Mouse (Mus musculus) lung, embryonic 16.5 days (tissue): ENCODE results near the gene Ajm1. TPM values are rescaled to one million over a fixed set of nuclear protein-coding genes. Genes with fewer than 3 reads are reported as not detected.

Experiments
- ATAC-seq: fragments of 200-750 bp; cut with Nextera tagmentation; 2 replicates; pipeline ENCODE4 v1.8.0; 2017; ENCODE audit warnings: low read depth, mild to moderate bottlenecking, moderate library complexity
- H3K27ac ChIP-seq: fragments of 300-500 bp; sonication (generic); 2 replicates; pipeline ENCODE4 v1.5.1; 2014; ENCODE audit warnings: mild to moderate bottlenecking, control low read depth, low read length
- H3K27me3 ChIP-seq: fragments of 300-500 bp; sonication (generic); 2 replicates; pipeline ENCODE4 v1.6.1; 2014; ENCODE audit warnings: low read depth, low read length, mixed read lengths; ENCODE audit not compliant: control insufficient read depth, insufficient read depth
- H3K36me3 ChIP-seq: fragments of 300-500 bp; sonication (generic); 2 replicates; pipeline ENCODE4 v1.6.1; 2014; ENCODE audit warnings: low read length; ENCODE audit not compliant: control insufficient read depth, insufficient read depth
- H3K4me1 ChIP-seq: fragments of 300-500 bp; sonication (generic); replicated peaks from 2 replicates; pipeline ENCODE4 v1.6.1; 2014; ENCODE audit warnings: low read length, mixed read lengths; ENCODE audit not compliant: control insufficient read depth, insufficient read depth
- H3K4me2 ChIP-seq: fragments of 300-500 bp; sonication (generic); 2 replicates; pipeline ENCODE4 v1.6.1; 2014; ENCODE audit warnings: low read depth, low read length, control low read depth
- H3K4me3 ChIP-seq: fragments of 300-500 bp; sonication (generic); 2 replicates; pipeline ENCODE4 v1.5.1; 2014; ENCODE audit warnings: mild to moderate bottlenecking, low read length, control low read depth
- H3K9ac ChIP-seq: fragments of 300-500 bp; sonication (generic); 2 replicates; pipeline ENCODE4 v1.6.1; 2014; ENCODE audit warnings: low read length, control low read depth
- H3K9me3 ChIP-seq: fragments of 300-500 bp; sonication (generic); 2 replicates; pipeline ENCODE4 v1.6.1; 2016; ENCODE audit warnings: low read length; ENCODE audit not compliant: control insufficient read depth
- WGBS: fragments of 180-500 bp; shearing (Covaris S2); extraction: QIAGEN DNeasy Blood & Tissue Kit; methylation state at CpG from one replicate; pipeline ENCODE4 v1.1.7; 2014; 5-methylcytosine and 5-hydroxymethylcytosine counted together
- polyA plus RNA-seq: library from polyadenylated mRNA; unstranded; fragments of >200 nt; fragmentation: Nextera tagmentation; extraction: Ambion mirVana; gene quantifications from 2 replicates; pipeline ENCODE4 v1.2.1, GENCODE M21; 2015

Gene Ajm1
- polyA plus RNA-seq, 1 experiment from 2014 or later: 0.21 TPM

DNA sequence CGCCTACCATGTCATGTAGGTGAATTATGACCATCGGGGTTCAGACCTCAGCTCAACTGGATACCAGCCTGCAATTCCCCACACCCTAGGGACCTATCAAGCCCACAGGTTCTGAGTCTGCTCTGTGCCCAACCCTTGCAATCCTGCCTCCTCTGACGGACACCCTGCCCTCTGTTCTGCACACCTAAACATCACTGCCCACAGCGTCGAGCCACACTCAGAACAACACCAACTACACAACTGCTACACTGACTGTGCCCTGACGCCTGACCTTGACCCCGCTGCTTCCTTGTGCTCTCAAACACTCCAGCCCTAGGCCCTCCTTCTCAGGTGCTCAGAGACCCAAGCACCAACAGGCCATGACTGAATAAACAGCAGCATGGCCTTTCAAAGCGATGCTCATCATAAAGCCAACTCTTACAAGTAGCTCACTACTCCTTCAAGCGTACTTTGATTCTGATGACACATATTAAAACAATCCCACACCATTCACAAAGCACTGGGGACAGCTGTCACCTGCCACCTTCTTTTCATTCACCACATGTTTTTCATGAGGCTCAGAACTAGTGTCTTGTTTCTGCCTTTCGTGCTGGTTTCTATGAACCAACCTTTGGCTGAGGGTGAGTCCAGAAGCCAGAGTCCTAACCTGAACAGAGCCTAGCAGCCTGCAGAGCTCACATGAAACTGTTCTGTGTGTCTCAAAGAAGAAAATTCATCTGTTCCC, 39.8 kb downstream of the Ajm1 start:
- peaks cover 8% of the 10 kb centered on the region; the same call in 1 of the 2 replicates for H3K4me1 ChIP-seq
- no peaks in the 10 kb centered on the region for H3K9me3 ChIP-seq
- no peak for ATAC-seq
- H3K4me3 ChIP-seq: no peak overlapping the region
- no peak overlapping the region for H3K27ac ChIP-seq
- no peak overlapping the region for H3K9ac ChIP-seq
- WGBS: 58% methylated on average over 10 of the region's 10 CpGs
- no peaks in the 10 kb centered on the region; the same call in 1 of the 2 replicates for H3K36me3 ChIP-seq
- no peaks in the 10 kb centered on the region for H3K27me3 ChIP-seq
- no peak overlapping the region for H3K4me2 ChIP-seq

DNA sequence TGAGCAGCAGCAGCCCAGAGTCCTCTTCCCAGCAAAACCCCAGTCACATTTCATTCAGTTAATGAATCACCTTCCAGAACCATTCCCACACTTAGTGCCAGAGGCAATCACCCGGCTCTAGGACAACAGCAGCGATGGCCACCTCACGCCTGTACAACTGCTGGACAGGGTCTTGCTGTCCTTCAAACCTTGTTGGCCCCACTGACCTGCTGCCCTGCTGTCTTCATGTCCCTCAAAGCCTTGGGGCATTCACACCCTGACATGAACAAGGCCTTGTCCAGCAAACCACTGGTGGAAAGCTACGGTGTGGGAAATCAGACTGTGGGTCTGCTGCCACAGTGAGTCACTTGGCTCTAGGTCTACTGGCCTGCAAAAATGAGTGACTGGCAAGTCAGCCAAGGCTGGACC, 41.0 kb downstream of the Ajm1 start:
- no peaks in the 10 kb centered on the region for H3K27me3 ChIP-seq
- no peak overlapping the region for H3K9ac ChIP-seq
- H3K4me1 ChIP-seq: peaks cover 2% of the 10 kb centered on the region; the same call in 1 of the 2 replicates
- no peak for ATAC-seq
- H3K27ac ChIP-seq: no peak overlapping the region
- H3K36me3 ChIP-seq: peaks cover 9% of the 10 kb centered on the region
- no peak overlapping the region for H3K4me2 ChIP-seq
- H3K9me3 ChIP-seq: no peaks in the 10 kb centered on the region
- H3K4me3 ChIP-seq: no peak overlapping the region
- 92% methylated on average over 4 of the region's 4 CpGs for WGBS

DNA sequence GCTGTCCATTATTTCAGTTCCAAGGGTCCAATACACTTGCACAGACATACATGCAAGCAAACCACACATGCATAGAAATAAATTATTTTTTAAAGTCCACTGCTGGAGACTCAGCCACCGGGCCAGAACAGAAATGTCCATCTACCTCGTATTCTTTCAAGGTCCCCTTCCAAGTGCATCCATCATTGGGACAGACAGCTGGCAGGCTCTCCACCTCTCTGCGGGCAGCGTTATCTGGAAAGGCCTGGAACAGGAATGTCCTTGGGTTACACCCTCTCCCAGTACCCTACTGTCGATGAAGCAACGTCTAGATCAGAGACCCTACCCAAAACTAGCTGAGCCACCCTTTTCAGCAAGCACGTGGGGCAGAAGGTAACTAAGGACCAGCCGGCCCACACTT, 45.0 kb downstream of the Ajm1 start:
- H3K4me2 ChIP-seq: no peak overlapping the region
- 70% methylated on average over 8 of the region's 8 CpGs for WGBS
- no peak overlapping the region for H3K27ac ChIP-seq
- no peaks in the 10 kb centered on the region for H3K9me3 ChIP-seq
- no peaks in the 10 kb centered on the region for H3K4me1 ChIP-seq
- H3K27me3 ChIP-seq: no peaks in the 10 kb centered on the region
- ATAC-seq: no peak
- no peak overlapping the region for H3K4me3 ChIP-seq
- H3K36me3 ChIP-seq: peaks cover 18% of the 10 kb centered on the region
- H3K9ac ChIP-seq: no peak overlapping the region

DNA sequence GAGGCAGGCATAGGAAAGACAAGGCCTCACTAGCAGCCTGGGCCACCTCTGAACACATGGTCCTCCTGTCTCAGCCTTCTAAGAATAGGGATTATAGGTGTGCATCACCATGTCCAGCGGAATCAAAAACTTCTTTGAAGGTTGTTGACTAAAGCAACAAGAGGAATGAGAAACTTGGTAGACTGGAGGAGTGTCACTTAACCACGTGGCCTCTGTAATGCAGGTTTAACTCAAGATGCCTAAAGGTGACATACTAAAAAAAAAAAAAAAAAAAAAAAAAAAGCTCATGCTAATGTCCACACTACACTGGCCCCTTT, 46.7 kb downstream of the Ajm1 start:
- no peak for ATAC-seq
- Histone ChIP-seq H3K9ac (no peak overlapping the region), H3K4me3 (no peak overlapping the region), H3K27me3 (no peaks in the 10 kb centered on the region), H3K4me1 (no peaks in the 10 kb centered on the region), H3K9me3 (no peaks in the 10 kb centered on the region), H3K4me2 (no peak overlapping the region), H3K36me3 (peaks cover 25% of the 10 kb centered on the region), H3K27ac (no peak overlapping the region)
- 88% methylated on average over 2 of the region's 2 CpGs for WGBS

DNA sequence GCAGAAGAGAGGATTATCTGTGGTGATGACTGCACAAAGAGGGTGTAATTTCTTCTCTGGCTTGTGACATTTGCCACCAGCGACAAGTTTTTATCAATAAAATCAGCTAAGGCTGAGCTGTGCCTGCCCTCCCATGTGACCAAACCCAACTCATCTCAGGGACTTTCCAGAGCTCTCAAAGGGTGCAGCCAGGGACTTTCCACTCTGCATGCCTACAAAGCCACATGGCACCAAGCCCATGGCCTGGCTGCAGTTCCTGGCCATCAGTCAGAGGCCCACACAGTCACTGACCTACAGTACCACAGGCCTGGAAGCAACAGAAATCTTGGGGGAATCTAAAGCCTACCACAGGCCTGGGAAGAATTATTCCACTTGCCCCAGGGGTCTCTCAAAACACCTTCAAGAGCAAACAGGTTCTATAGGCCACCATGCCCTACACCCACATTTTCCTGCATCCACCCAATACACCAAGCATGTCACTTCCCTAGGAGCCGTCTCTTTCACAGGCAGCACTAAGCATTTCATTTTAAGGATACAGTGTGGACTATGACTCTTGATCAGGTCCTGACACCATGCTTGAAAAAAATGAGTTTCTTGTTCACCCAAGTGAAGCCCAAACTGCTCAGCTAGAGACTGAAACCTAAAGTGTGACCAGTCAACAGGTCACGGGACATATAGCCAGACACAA, 47.2 kb downstream of the Ajm1 start:
- no peak for ATAC-seq
- no peaks in the 10 kb centered on the region for H3K27me3 ChIP-seq
- peaks cover 30% of the 10 kb centered on the region for H3K36me3 ChIP-seq
- no peaks in the 10 kb centered on the region for H3K9me3 ChIP-seq
- no peak overlapping the region for H3K27ac ChIP-seq
- 81% methylated on average over 3 of the region's 3 CpGs for WGBS
- H3K4me2 ChIP-seq: no peak overlapping the region
- H3K9ac ChIP-seq: no peak overlapping the region
- no peaks in the 10 kb centered on the region for H3K4me1 ChIP-seq
- no peak overlapping the region for H3K4me3 ChIP-seq

DNA sequence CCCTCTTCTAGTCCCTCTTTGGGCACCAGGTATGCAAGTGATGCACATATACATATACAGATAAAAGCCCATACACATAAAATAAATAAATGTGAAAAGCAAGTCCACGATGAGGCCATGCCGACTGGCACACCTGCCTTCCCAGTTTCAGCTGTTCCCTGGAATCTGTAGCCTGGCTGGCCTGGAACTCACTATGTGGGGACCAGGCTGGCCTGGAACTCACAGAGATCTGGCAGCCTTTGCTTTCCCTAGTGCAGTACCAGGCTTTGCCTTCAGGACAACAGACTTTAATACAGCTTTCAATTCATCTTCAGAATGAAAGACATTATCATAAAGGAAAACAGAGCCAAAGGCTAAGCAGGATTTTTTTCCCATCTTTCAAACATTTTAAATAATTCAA, 47.9 kb downstream of the Ajm1 start:
- Histone ChIP-seq H3K4me2 (no peak overlapping the region), H3K9me3 (no peaks in the 10 kb centered on the region), H3K36me3 (peaks cover 36% of the 10 kb centered on the region), H3K4me3 (no peak overlapping the region), H3K9ac (no peak overlapping the region), H3K27me3 (no peaks in the 10 kb centered on the region), H3K27ac (no peak overlapping the region), H3K4me1 (no peaks in the 10 kb centered on the region)
- 97% methylated on average over 2 of the region's 2 CpGs for WGBS
- no peak for ATAC-seq

DNA sequence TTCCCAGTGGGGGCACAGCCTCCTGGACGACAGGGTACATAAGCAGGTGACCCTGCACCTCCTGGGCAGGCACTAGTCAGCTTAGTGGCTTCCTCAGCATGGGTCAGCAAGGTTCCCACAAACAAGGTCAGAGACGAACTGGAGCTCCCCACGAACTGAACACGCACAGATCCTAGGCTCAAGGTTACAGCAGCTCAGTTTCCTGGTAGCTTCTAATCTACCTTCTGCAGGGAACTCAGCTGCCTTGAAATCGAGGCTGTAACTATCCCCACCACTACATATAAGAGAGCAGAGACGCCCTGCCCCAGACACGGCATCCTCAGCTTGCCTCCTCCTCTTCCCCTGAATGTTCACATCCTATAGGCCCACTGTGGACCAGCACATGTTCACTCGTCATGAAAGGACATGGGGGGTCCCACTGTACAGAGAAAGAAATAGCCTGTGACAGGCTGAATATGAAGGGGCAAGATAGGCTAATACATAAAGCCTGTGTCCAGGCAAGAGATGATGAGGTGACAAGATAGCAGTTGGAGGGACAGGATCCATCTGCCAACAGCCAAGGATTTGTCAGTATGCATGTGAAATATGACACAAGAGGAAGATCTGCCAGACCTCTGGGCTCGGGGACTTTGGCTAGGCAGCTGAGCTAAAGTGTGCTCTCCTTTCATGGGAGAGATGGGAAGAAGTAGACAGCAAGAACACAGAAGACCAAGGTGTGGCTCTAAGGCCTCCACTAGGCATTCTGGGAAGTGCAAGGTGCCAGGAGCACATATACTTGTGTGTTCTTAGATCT, 54.9 kb downstream of the Ajm1 start:
- H3K27ac ChIP-seq: no peak overlapping the region
- no peaks in the 10 kb centered on the region for H3K9me3 ChIP-seq
- H3K4me3 ChIP-seq: no peak overlapping the region
- no peak for ATAC-seq
- H3K36me3 ChIP-seq: peaks cover 69% of the 10 kb centered on the region
- no peak overlapping the region for H3K4me2 ChIP-seq
- 81% methylated on average over 9 of the region's 9 CpGs for WGBS
- no peaks in the 10 kb centered on the region for H3K27me3 ChIP-seq
- no peaks in the 10 kb centered on the region for H3K4me1 ChIP-seq
- H3K9ac ChIP-seq: no peak overlapping the region

Other genes starting within 250 kb of the Ajm1 start
- 47.8 and 57.4 TPM in 2 replicates for gene Man1b1, start 249.4 kb downstream of the Ajm1 start, polyA plus RNA-seq
- 15.9 and 18.9 TPM in 2 replicates for gene Dpp7, start 225.4 kb downstream of the Ajm1 start, polyA plus RNA-seq
- 18.8 and 20.2 TPM in 2 replicates for gene Uap1l1, start 216.1 kb downstream of the Ajm1 start, polyA plus RNA-seq
- 39.0 and 39.3 TPM in 2 replicates for gene Sapcd2, start 209.4 kb downstream of the Ajm1 start, polyA plus RNA-seq
- gene Entpd2, start 185.9 kb downstream of the Ajm1 start, polyA plus RNA-seq: 3.6 and 4.8 TPM in 2 replicates
- gene Npdc1, start 182.4 kb downstream of the Ajm1 start, polyA plus RNA-seq: 31.6 and 36.5 TPM in 2 replicates
- 0.10 and 0.15 TPM in 2 replicates for gene Fut7, start 158.5 kb downstream of the Ajm1 start, polyA plus RNA-seq
- gene Abca2, start 153.1 kb downstream of the Ajm1 start, polyA plus RNA-seq: 4.9 and 5.4 TPM in 2 replicates
- gene Clic3, start 124.9 kb downstream of the Ajm1 start, polyA plus RNA-seq: 139 and 180 TPM in 2 replicates
- gene Paxx, start 120.7 kb downstream of the Ajm1 start, polyA plus RNA-seq: 37.9 and 44.8 TPM in 2 replicates
- gene Ptgds, start 111.7 kb downstream of the Ajm1 start, polyA plus RNA-seq: 10.7 and 16.5 TPM in 2 replicates
- not detected in 2 replicates for gene Lcn12, start 87.8 kb downstream of the Ajm1 start, polyA plus RNA-seq
- gene Fbxw5, start 81.0 kb downstream of the Ajm1 start, polyA plus RNA-seq: 80.8 and 81.1 TPM in 2 replicates
- gene C8g, start 80.0 kb downstream of the Ajm1 start, polyA plus RNA-seq: 6.5 and 7.3 TPM in 2 replicates
- gene Traf2, start 34.8 kb downstream of the Ajm1 start, polyA plus RNA-seq: 38.2 and 39.1 TPM in 2 replicates
- gene Edf1, start 23.9 kb downstream of the Ajm1 start, polyA plus RNA-seq: 319 and 355 TPM in 2 replicates
- 3.1 and 8.2 TPM in 2 replicates for gene Mamdc4, start 6.9 kb downstream of the Ajm1 start, polyA plus RNA-seq
- 164 and 167 TPM in 2 replicates for gene Phpt1, start 6.5 kb downstream of the Ajm1 start, polyA plus RNA-seq
- gene Rabl6, start 26.8 kb upstream of the Ajm1 start, polyA plus RNA-seq: 60.7 and 61.8 TPM in 2 replicates
- 0.14 and 0.15 TPM in 2 replicates for gene Ccdc183, start 35.9 kb upstream of the Ajm1 start, polyA plus RNA-seq
- gene Tmem141, start 40.2 kb upstream of the Ajm1 start, polyA plus RNA-seq: 30.5 and 35.6 TPM in 2 replicates
- gene Fcna, start 46.3 kb upstream of the Ajm1 start, polyA plus RNA-seq: 3.5 and 10.6 TPM in 2 replicates
- gene Lcn8, start 71.4 kb upstream of the Ajm1 start, polyA plus RNA-seq: 0.33 TPM in 1 of 2 replicates, not detected in the other
- gene Lcn5, start 76.2 kb upstream of the Ajm1 start, polyA plus RNA-seq: not detected in 2 replicates
- gene Lcn6, start 95.0 kb upstream of the Ajm1 start, polyA plus RNA-seq: not detected in 2 replicates
- not detected in 2 replicates for gene Lcn10, start 101.0 kb upstream of the Ajm1 start, polyA plus RNA-seq
- gene Obp2a, start 118.3 kb upstream of the Ajm1 start, polyA plus RNA-seq: not detected in 2 replicates
- gene Bmyc, start 125.0 kb upstream of the Ajm1 start, polyA plus RNA-seq: 60.2 and 63.4 TPM in 2 replicates
- not detected in 2 replicates for gene Obp2b, start 155.3 kb upstream of the Ajm1 start, polyA plus RNA-seq
- not detected in 2 replicates for gene Lcn3, start 183.8 kb upstream of the Ajm1 start, polyA plus RNA-seq
- gene Lcn11, start 195.3 kb upstream of the Ajm1 start, polyA plus RNA-seq: not detected in 2 replicates
- not detected in 2 replicates for gene Gm13539, start 200.5 kb upstream of the Ajm1 start, polyA plus RNA-seq
- not detected in 2 replicates for gene Glt6d1, start 234.1 kb upstream of the Ajm1 start, polyA plus RNA-seq
- not detected in 2 replicates for gene Lcn9, start 241.4 kb upstream of the Ajm1 start, polyA plus RNA-seq